Mouse (Mus musculus): ENCODE results near the gene Cabin1. TPM values are rescaled to one million over a fixed set of nuclear protein-coding genes. Genes with fewer than 3 reads are reported as not detected.

Gene Cabin1
- polyA plus RNA-seq, 1 experiment, result 10.8 TPM

DNA sequence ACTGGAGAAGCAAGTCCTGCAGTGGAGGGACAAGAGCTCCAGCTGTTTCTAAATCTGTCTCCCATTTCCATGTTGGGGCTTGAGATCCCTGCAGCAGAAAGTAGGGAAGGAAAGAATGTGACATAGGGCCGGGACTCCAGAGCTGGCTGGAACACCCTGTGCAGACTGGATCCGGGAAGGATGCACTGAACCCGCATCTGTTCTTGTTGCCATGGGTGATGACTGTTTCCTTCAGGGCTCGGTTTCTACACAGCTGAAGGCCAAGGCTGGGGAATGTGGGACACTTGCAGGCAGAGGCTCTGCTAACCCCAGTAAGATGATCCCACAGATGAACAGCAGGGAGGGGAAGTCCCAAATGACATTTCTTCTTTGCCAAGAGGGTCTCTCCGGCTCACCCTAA is 131.5 kb downstream of the Cabin1 start:
- H3K9me3 ChIP-seq (ENCODE audit: control insufficient read depth, low read length), result peaks cover 3% of the 10 kb centered on the region; the same call in 1 of the 2 replicates
- TF ChIP-seq GATA1 (IDR thresholded peaks at IDR 0.05; ENCODE audit: low read length) (no peak), TAL1 (IDR thresholded peaks at IDR 0.05; ENCODE audit: low read length) (no peak)
- H3K4me3 ChIP-seq (replicated peaks), result no peak overlapping the region
- no peaks in the 10 kb centered on the region for H3K36me3 ChIP-seq (ENCODE audit: control insufficient read depth)
- peaks cover 17% of the 10 kb centered on the region for H3K4me1 ChIP-seq (ENCODE audit: control insufficient read depth)
- H3K27me3 ChIP-seq (ENCODE audit: control insufficient read depth), result no peaks in the 10 kb centered on the region; the same call in 1 of the 2 replicates

DNA sequence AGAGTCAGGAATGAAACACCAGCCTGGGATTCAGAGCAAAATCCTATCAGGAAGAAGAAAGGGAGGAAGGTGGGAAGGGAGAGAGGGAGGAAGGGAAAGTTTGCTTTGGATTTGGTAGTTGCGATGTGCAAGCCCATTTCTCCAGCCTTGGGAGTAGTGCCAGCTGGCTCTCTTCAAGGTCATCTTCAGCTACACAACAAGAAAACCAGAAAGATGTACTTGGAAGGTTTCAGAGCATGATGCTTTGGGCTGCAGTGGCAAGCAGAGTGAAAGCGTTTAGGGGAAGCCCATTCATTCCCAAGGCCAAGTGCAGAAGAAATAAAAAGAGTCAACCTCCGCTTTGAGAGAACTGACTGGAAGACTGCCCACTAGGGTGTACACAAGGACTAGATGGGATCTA is 136.7 kb downstream of the Cabin1 start:
- H3K36me3 ChIP-seq (ENCODE audit: control insufficient read depth), result no peaks in the 10 kb centered on the region
- no peak overlapping the region for H3K4me3 ChIP-seq (replicated peaks)
- no peaks in the 10 kb centered on the region for H3K27me3 ChIP-seq (ENCODE audit: control insufficient read depth)
- TF ChIP-seq GATA1 (IDR thresholded peaks at IDR 0.05; ENCODE audit: low read length), result no peak
- TF ChIP-seq TAL1 (IDR thresholded peaks at IDR 0.05; ENCODE audit: low read length), result no peak
- H3K9me3 ChIP-seq (ENCODE audit: control insufficient read depth, low read length), result peaks cover 3% of the 10 kb centered on the region; the same call in 1 of the 2 replicates
- peaks cover 10% of the 10 kb centered on the region for H3K4me1 ChIP-seq (ENCODE audit: control insufficient read depth)

DNA sequence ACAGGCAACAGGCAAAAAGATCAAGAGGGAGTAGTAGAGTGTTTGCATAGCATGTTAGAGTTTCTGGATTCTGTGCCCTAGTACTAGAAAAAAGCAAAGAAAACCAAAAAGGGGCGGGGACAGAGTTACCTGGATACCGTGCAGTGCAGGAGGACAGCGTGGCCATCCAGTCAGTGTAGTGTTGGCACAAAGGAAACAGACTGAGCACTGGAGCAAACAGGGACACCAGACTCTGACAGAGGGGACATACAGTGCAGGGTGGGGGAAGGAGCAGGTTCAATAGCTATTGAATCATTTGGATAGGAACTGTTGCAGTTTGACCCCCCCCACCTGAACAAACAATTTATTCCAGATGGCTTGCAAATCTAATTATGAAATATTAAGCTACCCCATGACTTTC is 137.2 kb downstream of the Cabin1 start:
- peaks cover under 1% of the 10 kb centered on the region; the same call in 1 of the 2 replicates for H3K27me3 ChIP-seq (ENCODE audit: control insufficient read depth)
- no peak for TF ChIP-seq TAL1 (IDR thresholded peaks at IDR 0.05; ENCODE audit: low read length)
- no peak for TF ChIP-seq GATA1 (IDR thresholded peaks at IDR 0.05; ENCODE audit: low read length)
- peaks cover 4% of the 10 kb centered on the region; the same call in 1 of the 2 replicates for H3K9me3 ChIP-seq (ENCODE audit: control insufficient read depth, low read length)
- H3K4me3 ChIP-seq (replicated peaks), result no peak overlapping the region
- H3K36me3 ChIP-seq (ENCODE audit: control insufficient read depth), result no peaks in the 10 kb centered on the region
- H3K4me1 ChIP-seq (ENCODE audit: control insufficient read depth), result peaks cover 10% of the 10 kb centered on the region

DNA sequence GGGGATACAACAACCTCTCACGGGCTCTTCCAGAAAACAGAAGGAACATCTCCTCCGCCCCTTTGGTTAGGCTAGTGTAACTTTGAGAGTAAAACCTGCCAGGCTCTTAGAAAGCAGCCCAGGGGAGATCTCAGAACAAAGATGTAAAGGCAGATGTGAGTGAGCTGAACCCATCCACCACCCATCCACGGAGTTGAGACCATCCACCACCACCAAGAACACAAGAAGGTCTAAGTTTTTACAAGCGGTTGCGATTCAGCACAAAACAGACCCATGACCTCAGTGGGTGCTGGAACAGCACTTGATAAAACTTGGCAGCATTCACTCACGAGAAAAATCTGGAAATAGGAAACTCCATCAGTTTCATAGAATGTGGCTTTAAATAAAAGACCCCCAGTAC is 138.2 kb downstream of the Cabin1 start:
- Histone ChIP-seq H3K9me3 (ENCODE audit: control insufficient read depth, low read length) (peaks cover 6% of the 10 kb centered on the region; the same call in 1 of the 2 replicates), H3K4me1 (ENCODE audit: control insufficient read depth) (peaks cover 10% of the 10 kb centered on the region), H3K27me3 (ENCODE audit: control insufficient read depth) (peaks cover 4% of the 10 kb centered on the region; the same call in 1 of the 2 replicates), H3K36me3 (ENCODE audit: control insufficient read depth) (no peaks in the 10 kb centered on the region), H3K4me3 (replicated peaks) (no peak overlapping the region)
- TF ChIP-seq TAL1 (IDR thresholded peaks at IDR 0.05; ENCODE audit: low read length) (no peak), GATA1 (IDR thresholded peaks at IDR 0.05; ENCODE audit: low read length) (no peak)

DNA sequence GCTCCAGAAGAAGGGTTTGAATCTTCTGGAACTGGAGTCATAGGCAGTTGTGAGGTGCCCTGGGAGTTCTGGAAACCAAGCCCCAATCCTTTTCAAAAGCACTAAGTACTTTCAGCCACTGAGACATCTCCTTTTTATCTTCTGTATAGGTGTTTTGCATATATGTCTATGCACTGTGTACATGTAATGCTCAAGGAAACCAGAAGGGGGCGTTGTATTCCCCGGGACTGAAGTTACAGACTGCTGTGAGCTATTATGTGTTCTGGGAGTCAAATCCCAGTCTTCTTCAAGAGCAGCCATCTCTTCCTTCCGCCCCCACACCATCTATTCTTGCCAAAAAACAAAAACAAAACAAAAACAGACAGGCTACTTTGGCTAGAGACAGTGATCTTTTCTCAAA is 143.3 kb downstream of the Cabin1 start:
- Histone ChIP-seq H3K4me3 (replicated peaks) (no peak overlapping the region), H3K4me1 (ENCODE audit: control insufficient read depth) (no peaks in the 10 kb centered on the region), H3K36me3 (ENCODE audit: control insufficient read depth) (no peaks in the 10 kb centered on the region), H3K27me3 (ENCODE audit: control insufficient read depth) (peaks cover 4% of the 10 kb centered on the region; the same call in 1 of the 2 replicates), H3K9me3 (ENCODE audit: control insufficient read depth, low read length) (peaks cover 3% of the 10 kb centered on the region; the same call in 1 of the 2 replicates)
- TF ChIP-seq GATA1 (IDR thresholded peaks at IDR 0.05; ENCODE audit: low read length), result no peak
- TF ChIP-seq TAL1 (IDR thresholded peaks at IDR 0.05; ENCODE audit: low read length), result no peak

DNA sequence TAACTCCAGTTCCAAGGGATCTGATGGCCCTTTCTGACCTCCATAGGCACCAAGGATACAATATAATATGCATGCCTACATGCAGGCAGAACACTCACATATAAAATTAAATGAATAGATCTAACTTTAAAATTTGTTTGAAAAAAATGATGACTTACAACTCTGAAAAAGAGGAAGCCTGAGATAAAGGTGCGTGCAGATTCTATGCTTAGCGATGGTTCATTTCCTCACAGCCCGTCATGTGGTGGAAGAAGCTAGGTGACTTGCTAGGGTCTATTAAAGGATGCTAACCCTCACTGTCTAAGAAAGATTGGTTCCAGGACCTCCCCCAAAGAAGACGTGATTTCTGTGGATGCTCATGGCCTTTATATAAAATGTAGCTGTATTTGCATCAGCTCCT is 148.1 kb downstream of the Cabin1 start:
- Histone ChIP-seq H3K4me1 (ENCODE audit: control insufficient read depth) (no peaks in the 10 kb centered on the region), H3K9me3 (ENCODE audit: control insufficient read depth, low read length) (no peaks in the 10 kb centered on the region), H3K27me3 (ENCODE audit: control insufficient read depth) (no peaks in the 10 kb centered on the region), H3K4me3 (replicated peaks) (no peak overlapping the region), H3K36me3 (ENCODE audit: control insufficient read depth) (no peaks in the 10 kb centered on the region)
- TF ChIP-seq TAL1 (IDR thresholded peaks at IDR 0.05; ENCODE audit: low read length) (no peak), GATA1 (IDR thresholded peaks at IDR 0.05; ENCODE audit: low read length) (no peak)

DNA sequence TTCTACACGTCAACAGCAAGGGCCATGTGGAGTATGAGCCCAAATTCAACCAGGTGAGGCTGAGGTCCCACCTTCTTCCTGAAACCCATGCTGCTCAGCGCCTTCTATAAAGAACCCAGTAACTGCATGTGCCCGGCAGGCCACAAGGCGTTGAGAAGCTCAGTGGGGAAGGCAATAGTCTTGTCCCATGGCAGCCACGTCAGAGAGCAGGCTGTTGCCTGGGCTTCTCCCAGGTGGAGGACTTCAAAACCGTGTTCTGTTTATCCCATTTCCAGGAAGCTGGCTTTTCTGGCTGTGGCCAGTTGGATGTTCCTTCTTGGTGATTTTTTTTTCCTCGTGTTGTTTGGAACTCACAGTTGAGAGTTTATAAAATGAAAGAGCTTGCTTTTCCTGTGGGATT is 153.7 kb downstream of the Cabin1 start:
- Histone ChIP-seq H3K4me1 (ENCODE audit: control insufficient read depth) (no peaks in the 10 kb centered on the region), H3K27me3 (ENCODE audit: control insufficient read depth) (no peaks in the 10 kb centered on the region), H3K36me3 (ENCODE audit: control insufficient read depth) (no peaks in the 10 kb centered on the region), H3K9me3 (ENCODE audit: control insufficient read depth, low read length) (no peaks in the 10 kb centered on the region), H3K4me3 (replicated peaks) (no peak overlapping the region)
- no peak for TF ChIP-seq GATA1 (IDR thresholded peaks at IDR 0.05; ENCODE audit: low read length)
- TF ChIP-seq TAL1 (IDR thresholded peaks at IDR 0.05; ENCODE audit: low read length), result no peak

DNA sequence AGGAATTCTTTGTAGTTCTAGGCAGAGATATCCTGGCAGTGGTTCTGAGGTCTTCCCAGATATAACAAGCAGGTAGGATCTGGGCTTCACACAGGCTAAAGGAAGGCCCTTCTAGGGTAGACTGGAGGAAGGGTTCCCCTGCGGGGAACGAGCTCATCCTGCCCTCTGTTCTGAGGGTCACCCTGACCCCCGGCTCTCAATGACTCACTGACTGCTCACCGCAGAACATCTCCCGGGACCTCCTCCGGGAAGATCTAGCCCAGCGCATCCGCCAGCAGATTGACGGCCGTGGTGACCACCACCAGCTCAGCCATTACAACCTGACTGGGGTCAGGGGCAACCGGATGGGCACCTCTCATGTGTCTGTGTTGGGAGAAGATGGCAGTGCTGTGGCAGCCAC is 155.2 kb downstream of the Cabin1 start:
- Histone ChIP-seq H3K4me3 (replicated peaks) (no peak overlapping the region), H3K4me1 (ENCODE audit: control insufficient read depth) (no peaks in the 10 kb centered on the region), H3K27me3 (ENCODE audit: control insufficient read depth) (no peaks in the 10 kb centered on the region), H3K36me3 (ENCODE audit: control insufficient read depth) (no peaks in the 10 kb centered on the region), H3K9me3 (ENCODE audit: control insufficient read depth, low read length) (no peaks in the 10 kb centered on the region)
- TF ChIP-seq TAL1 (IDR thresholded peaks at IDR 0.05; ENCODE audit: low read length) (no peak), GATA1 (IDR thresholded peaks at IDR 0.05; ENCODE audit: low read length) (no peak)

DNA sequence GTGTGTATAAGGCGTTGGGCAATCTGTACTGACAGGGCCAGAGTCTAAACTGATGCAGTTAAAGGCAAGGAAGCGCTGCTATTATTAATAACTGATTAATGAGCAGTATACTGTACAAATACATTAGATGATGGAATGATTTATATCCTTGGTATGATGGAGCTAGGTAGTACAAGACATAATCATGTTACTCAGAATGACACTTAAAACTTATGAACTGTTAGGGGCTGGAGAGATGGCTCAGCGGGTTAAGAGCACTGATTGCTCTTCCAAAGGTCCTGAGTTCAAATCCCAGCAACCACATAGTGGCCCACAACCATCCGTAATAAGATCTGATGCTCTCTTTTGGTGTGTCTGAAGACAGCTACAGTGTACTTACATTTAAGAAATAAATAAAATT is 156.9 kb downstream of the Cabin1 start:
- Histone ChIP-seq H3K27me3 (ENCODE audit: control insufficient read depth) (no peaks in the 10 kb centered on the region), H3K4me3 (replicated peaks) (no peak overlapping the region), H3K36me3 (ENCODE audit: control insufficient read depth) (no peaks in the 10 kb centered on the region), H3K9me3 (ENCODE audit: control insufficient read depth, low read length) (no peaks in the 10 kb centered on the region), H3K4me1 (ENCODE audit: control insufficient read depth) (no peaks in the 10 kb centered on the region)
- TF ChIP-seq TAL1 (IDR thresholded peaks at IDR 0.05; ENCODE audit: low read length) (no peak), GATA1 (IDR thresholded peaks at IDR 0.05; ENCODE audit: low read length) (no peak)

All from erythroblast, embryonic 14.5 days (primary cell).